Mouse (Mus musculus): ENCODE data around the gene Pcdh18. TPM values are rescaled to one million over a fixed set of nuclear protein-coding genes. Genes with fewer than 3 reads are reported as not detected.

Pcdh18 gene
- polyA plus RNA-seq, 1 experiment from 2014 or later: 152 TPM

DNA sequence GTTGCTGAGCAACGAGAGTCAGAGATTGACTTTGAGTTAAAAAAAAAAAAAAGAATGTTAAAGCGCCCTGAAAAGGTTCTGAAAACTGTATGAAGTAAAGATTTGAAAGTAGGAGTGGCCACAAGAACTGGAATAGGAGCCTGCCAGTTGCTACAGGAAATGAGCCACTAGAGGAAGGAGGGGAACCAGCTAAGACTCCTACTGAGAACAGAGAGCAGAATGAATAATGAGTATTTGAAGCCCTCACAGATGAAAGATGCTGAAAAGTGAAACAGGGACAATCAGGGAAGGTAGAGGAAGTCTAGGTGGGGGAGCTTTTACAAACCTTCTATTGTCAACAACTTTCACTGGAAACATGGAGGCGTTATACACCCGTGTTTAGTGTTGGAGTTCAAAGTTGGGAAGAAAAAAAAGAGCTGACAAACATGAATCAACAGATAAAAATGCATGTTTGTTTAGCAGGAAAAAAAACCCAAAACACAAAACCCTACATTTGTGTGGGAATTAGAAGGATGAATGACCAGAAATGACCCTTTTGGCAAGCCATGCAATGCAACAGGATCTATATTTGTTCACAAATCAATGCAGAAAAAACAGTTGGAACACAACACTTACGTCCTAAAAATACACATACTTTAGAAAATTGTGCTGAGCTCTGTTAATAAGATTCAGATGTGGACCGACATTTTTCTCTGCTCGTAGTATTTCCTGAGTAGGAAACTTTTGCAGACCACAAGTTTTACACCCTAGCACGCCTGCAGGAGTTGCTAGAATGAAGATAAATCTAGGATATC lies 7.4 kb downstream of the Pcdh18 start:
- peaks cover 42% of the 10 kb centered on the region for H3K4me1 ChIP-seq
- H3K27ac ChIP-seq: 0 out of 2 replicates have a peak overlapping the region, but pooled peaks have one; percentile 0
- no peak for ATAC-seq (ENCODE audit: insufficient number of reproducible peaks, insufficient read depth, low FRiP score, low TSS enrichment)
- peaks cover 90% of the 10 kb centered on the region for H3K36me3 ChIP-seq
- no peak overlapping the region for H3K4me3 ChIP-seq
- WGBS: 42% methylated on average over 8 of the region's 8 CpGs
- no peak overlapping the region for H3K9ac ChIP-seq
- peak overlapping the region; percentile 6 for H3K4me2 ChIP-seq (replicated peaks)
- no peaks in the 10 kb centered on the region for H3K27me3 ChIP-seq
- H3K9me3 ChIP-seq: no peaks in the 10 kb centered on the region

DNA sequence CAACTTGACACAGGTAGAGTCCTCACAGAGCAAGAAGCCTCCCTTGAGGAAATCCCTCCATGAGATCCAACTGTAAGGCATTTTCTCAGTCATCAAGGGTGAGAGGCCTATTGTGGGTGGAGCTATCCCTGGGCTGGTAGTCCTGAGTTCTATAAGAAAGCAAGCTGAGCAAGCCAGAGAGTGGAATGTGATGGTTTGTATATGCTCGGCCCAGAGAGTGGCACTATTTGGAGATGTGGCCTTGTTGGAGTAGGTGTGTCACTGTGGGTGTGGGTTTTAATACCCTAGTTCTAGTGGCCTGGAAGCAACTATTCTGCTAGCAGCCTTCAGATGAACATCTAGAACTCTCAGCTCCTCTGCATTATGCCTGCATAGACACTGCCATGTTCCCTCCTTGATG lies 9.1 kb downstream of the Pcdh18 start:
- 96% methylated on average over 1 of the region's 1 CpGs for WGBS
- Histone ChIP-seq H3K9ac (no peak overlapping the region), H3K4me3 (no peak overlapping the region), H3K9me3 (no peaks in the 10 kb centered on the region), H3K4me1 (peaks cover 34% of the 10 kb centered on the region), H3K27ac (no peak overlapping the region), H3K27me3 (no peaks in the 10 kb centered on the region), H3K36me3 (peaks cover 90% of the 10 kb centered on the region), H3K4me2 (replicated peaks) (no peak overlapping the region)
- ATAC-seq (ENCODE audit: insufficient number of reproducible peaks, insufficient read depth, low FRiP score, low TSS enrichment): no peak

DNA sequence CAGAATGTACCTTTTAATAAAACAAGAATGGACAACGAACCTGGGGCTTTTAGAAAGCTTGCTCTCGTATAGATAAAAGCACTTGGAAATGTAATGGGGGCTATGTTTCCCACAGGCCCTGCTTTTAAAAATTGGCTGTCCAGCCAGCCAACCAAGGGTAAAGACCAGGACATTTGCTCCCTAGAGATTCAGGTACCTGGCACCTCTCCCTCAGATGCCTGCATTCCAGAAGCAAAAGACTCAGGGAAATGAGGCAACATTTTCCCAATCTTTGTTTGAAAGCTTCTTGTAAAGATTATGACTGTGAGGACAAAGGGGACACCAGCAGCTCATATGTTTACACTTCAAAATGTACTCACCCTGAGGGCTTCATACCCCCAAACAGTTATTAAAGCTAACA lies 18.1 kb downstream of the Pcdh18 start:
- Histone ChIP-seq H3K27ac (no peak overlapping the region), H3K9me3 (no peaks in the 10 kb centered on the region), H3K27me3 (no peaks in the 10 kb centered on the region), H3K4me3 (no peak overlapping the region), H3K36me3 (peaks cover 11% of the 10 kb centered on the region; the same call in 1 of the 2 replicates), H3K4me2 (replicated peaks) (no peak overlapping the region), H3K9ac (no peak overlapping the region), H3K4me1 (no peaks in the 10 kb centered on the region)
- no peak for ATAC-seq (ENCODE audit: insufficient number of reproducible peaks, insufficient read depth, low FRiP score, low TSS enrichment)
- 70% methylated on average over 2 of the region's 2 CpGs for WGBS

DNA sequence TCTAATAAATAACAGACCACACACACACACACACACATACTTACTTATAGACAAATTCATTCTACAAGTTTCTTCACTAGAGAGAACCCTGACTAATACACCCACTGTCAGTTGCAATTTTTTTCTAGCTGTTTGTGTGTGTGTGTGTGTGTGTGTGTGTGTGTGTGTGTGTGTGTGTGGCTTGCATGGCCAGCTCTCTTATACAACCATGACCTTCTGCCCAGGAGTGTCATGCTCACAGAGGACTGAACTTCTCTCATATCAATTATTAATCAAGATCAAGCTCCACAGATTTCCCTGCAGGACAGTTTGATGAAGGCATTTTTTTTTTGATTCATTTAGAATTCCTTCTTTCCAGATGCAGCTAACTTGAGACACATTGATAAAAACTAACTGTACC lies 18.6 kb downstream of the Pcdh18 start:
- Histone ChIP-seq H3K36me3 (peaks cover 6% of the 10 kb centered on the region; the same call in 1 of the 2 replicates), H3K27ac (no peak overlapping the region), H3K9ac (no peak overlapping the region), H3K27me3 (no peaks in the 10 kb centered on the region), H3K4me3 (no peak overlapping the region), H3K9me3 (no peaks in the 10 kb centered on the region), H3K4me1 (no peaks in the 10 kb centered on the region), H3K4me2 (replicated peaks) (no peak overlapping the region)
- no peak for ATAC-seq (ENCODE audit: insufficient number of reproducible peaks, insufficient read depth, low FRiP score, low TSS enrichment)

DNA sequence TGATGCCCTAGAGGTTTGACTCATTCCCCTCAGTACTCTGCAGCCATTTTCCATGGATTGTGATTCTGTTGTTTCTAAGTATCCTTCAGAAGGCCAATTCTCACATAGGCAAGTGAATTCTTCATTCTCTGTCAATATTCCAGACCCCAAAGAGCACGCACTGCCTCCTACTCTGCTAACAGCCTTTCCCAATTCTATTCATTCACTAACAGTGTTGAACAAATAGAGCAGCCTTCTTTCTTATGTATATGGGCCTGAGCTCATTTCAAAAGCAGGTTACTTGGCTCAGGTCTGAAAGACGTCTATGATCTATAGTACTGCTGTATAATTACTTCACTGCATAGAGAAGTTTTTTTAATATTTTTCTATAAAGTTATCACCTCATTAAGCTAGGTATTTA lies 50.6 kb downstream of the Pcdh18 start:
- no peak overlapping the region for H3K4me2 ChIP-seq (replicated peaks)
- 82% methylated on average over 2 of the region's 2 CpGs for WGBS
- H3K9ac ChIP-seq: no peak overlapping the region
- H3K4me3 ChIP-seq: no peak overlapping the region
- no peaks in the 10 kb centered on the region for H3K36me3 ChIP-seq
- H3K4me1 ChIP-seq: no peaks in the 10 kb centered on the region
- H3K27me3 ChIP-seq: no peaks in the 10 kb centered on the region
- no peak for ATAC-seq (ENCODE audit: insufficient number of reproducible peaks, insufficient read depth, low FRiP score, low TSS enrichment)
- H3K27ac ChIP-seq: no peak overlapping the region
- H3K9me3 ChIP-seq: no peaks in the 10 kb centered on the region

DNA sequence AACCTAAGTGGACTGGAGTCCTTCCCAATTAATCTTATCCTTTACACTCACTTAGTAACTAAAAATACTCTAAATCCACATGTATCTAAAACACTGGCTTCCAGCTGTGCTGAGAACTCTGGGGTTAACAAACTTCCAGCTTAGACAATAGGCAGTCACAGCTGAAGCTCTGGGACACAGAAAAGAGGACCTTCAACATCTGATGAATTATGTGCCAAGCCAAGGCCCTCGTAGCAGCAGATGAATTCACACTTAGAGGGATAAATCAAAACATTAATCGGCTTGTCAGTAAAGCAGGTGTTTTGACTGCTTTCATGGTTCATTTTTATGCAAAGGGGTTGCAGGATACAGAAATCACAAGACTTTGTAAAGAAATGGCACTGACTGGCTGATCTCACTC lies 57.2 kb downstream of the Pcdh18 start:
- ATAC-seq (ENCODE audit: insufficient number of reproducible peaks, insufficient read depth, low FRiP score, low TSS enrichment): no peak
- Histone ChIP-seq H3K4me2 (replicated peaks) (no peak overlapping the region), H3K27ac (no peak overlapping the region), H3K4me1 (no peaks in the 10 kb centered on the region), H3K9me3 (no peaks in the 10 kb centered on the region), H3K4me3 (no peak overlapping the region), H3K36me3 (no peaks in the 10 kb centered on the region), H3K27me3 (no peaks in the 10 kb centered on the region), H3K9ac (no peak overlapping the region)
- 39% methylated on average over 2 of the region's 2 CpGs for WGBS
